Comparison of ENCODE assay signal across 8 mouse cellular contexts in genomic region chr6:86594636-86595035, GRCm38 (mm10). TPM values are rescaled to one million over a fixed set of nuclear protein-coding genes. Genes with fewer than 3 reads are reported as not detected.
DNase-seq lines count a peak whose midpoint lies in the region; ATAC-seq and TF ChIP-seq lines count a peak whose summit lies in the region.

No protein-coding gene starts in this region.

- no peak for TF ChIP-seq CTCF in MEL (IDR thresholded peaks at IDR 0.05 in 2 of 3, conservative IDR thresholded peaks at IDR 0.05 in 1 of 3; ENCODE audit: control insufficient read depth in 1 of 3, insufficient read depth in 1 of 3, low read depth in 2 of 3, low read length in 3 of 3, poor library complexity in 1 of 3, severe bottlenecking in 1 of 3)
- no peak for TF ChIP-seq CTCF in testis, adult 2 months (IDR thresholded peaks at IDR 0.05; ENCODE audit: control insufficient read depth, insufficient read depth, insufficient replicate concordance, low read depth, low read length)

- peaks cover 0 to 17% of the 10 kb centered on the region in 2 experiments; a peak in 2 of 4 replicates for H3K36me3 ChIP-seq in MEL (ENCODE audit: control insufficient read depth in 1 of 2, insufficient read depth in 2 of 2, low read length in 2 of 2)
- H3K36me3 ChIP-seq in forebrain, embryonic 11.5 days (ENCODE audit: control insufficient read depth, insufficient read depth, low read length): no peaks in the 10 kb centered on the region
- no peaks in the 10 kb centered on the region for H3K36me3 ChIP-seq in kidney, embryonic 14.5 days (ENCODE audit: control insufficient read depth, insufficient read depth, low read length)
- H3K36me3 ChIP-seq in lung, embryonic 16.5 days (ENCODE audit: control insufficient read depth, insufficient read depth, low read length): no peaks in the 10 kb centered on the region
- no peaks in the 10 kb centered on the region for H3K36me3 ChIP-seq in testis, adult 2 months (ENCODE audit: control insufficient read depth, insufficient read depth, low read length)

- TF ChIP-seq EP300 in MEL (IDR thresholded peaks at IDR 0.05; ENCODE audit: low read depth in 1 of 2, low read length in 2 of 2): no peak

- no peak overlapping the region for H3K9ac ChIP-seq in MEL (ENCODE audit: control insufficient read depth, low read depth, low read length, poor library complexity, severe bottlenecking)
- H3K9ac ChIP-seq in forebrain, embryonic 11.5 days (ENCODE audit: low read length): peak overlapping the region; percentile 27; the same call in 1 of the 2 replicates
- no peak overlapping the region for H3K9ac ChIP-seq in kidney, embryonic 14.5 days (ENCODE audit: low read depth, low read length)
- H3K9ac ChIP-seq in lung, embryonic 16.5 days (ENCODE audit: low read length): no peak overlapping the region

- no peak for TF ChIP-seq POLR2A in MEL (IDR thresholded peaks at IDR 0.05; ENCODE audit: control insufficient read depth in 1 of 2, insufficient read depth in 1 of 2, low read depth in 1 of 2, low read length in 2 of 2, poor library complexity in 1 of 2)
- no peak for TF ChIP-seq POLR2A in testis, adult 2 months (IDR thresholded peaks at IDR 0.05; ENCODE audit: control insufficient read depth, low read depth, low read length)

- no peaks in the 10 kb centered on the region for H3K9me3 ChIP-seq in MEL (replicated peaks; ENCODE audit: insufficient read depth, low read length)
- H3K9me3 ChIP-seq in forebrain, embryonic 11.5 days (ENCODE audit: control insufficient read depth, low read length): no peaks in the 10 kb centered on the region
- H3K9me3 ChIP-seq in kidney, embryonic 14.5 days (ENCODE audit: control insufficient read depth, low read length): no peaks in the 10 kb centered on the region
- H3K9me3 ChIP-seq in lung, embryonic 16.5 days (ENCODE audit: control insufficient read depth, low read length): peaks cover 3% of the 10 kb centered on the region; the same call in 1 of the 2 replicates

- TF ChIP-seq RAD21 in MEL (IDR thresholded peaks at IDR 0.05; ENCODE audit: low read depth, low read length): no peak

- DNase-seq in A20 (ENCODE audit: low read depth, low spot score) (peak; percentile 92), MEL (ENCODE audit: low read depth, low spot score) (no peak)
- DNase-seq in forebrain, embryonic 11.5 days (ENCODE audit: low spot score): peak; percentile 70
- DNase-seq in thymus, postnatal 36 days: no peak
- DNase-seq in thymus, postnatal 14 days: no peak

- peak; percentile 56; the same call in 1 of the 2 replicates for ATAC-seq in forebrain, embryonic 11.5 days (replicated peaks; ENCODE audit: low FRiP score)
- ATAC-seq in kidney, embryonic 14.5 days (ENCODE audit: low FRiP score, low TSS enrichment): peak; percentile 17; the same call in 1 of the 2 replicates
- ATAC-seq in lung, embryonic 16.5 days (ENCODE audit: low read depth): peak; percentile 69; the same call in 1 of the 2 replicates

- no peak overlapping the region for H3K4me3 ChIP-seq in MEL (ENCODE audit: control insufficient read depth in 1 of 2, insufficient read depth in 1 of 2, low read depth in 2 of 2, low read length in 2 of 2)
- H3K4me3 ChIP-seq in forebrain, embryonic 11.5 days (ENCODE audit: low read depth, low read length): peak overlapping the region; percentile 12; the same call in 1 of the 2 replicates
- H3K4me3 ChIP-seq in kidney, embryonic 14.5 days (ENCODE audit: low read length): peak overlapping the region; percentile 14; the same call in 1 of the 2 replicates
- peak overlapping the region; percentile 22; the same call in 1 of the 2 replicates for H3K4me3 ChIP-seq in lung, embryonic 16.5 days (ENCODE audit: low read length)
- peak overlapping the region; percentile 47 for H3K4me3 ChIP-seq in testis, adult 2 months (ENCODE audit: control insufficient read depth, low read depth, low read length)

- peaks cover 22 to 28% of the 10 kb centered on the region in 2 experiments for H3K4me1 ChIP-seq in MEL (ENCODE audit: control insufficient read depth in 1 of 2, insufficient read depth in 2 of 2, low read length in 2 of 2)
- no peaks in the 10 kb centered on the region for H3K4me1 ChIP-seq in forebrain, embryonic 11.5 days (replicated peaks; ENCODE audit: control insufficient read depth, insufficient read depth, low read length)
- no peaks in the 10 kb centered on the region for H3K4me1 ChIP-seq in kidney, embryonic 14.5 days (ENCODE audit: control insufficient read depth, insufficient read depth, low read length)
- peaks cover 4% of the 10 kb centered on the region for H3K4me1 ChIP-seq in lung, embryonic 16.5 days (replicated peaks; ENCODE audit: control insufficient read depth, insufficient read depth, low read length)
- peaks cover 8% of the 10 kb centered on the region for H3K4me1 ChIP-seq in testis, adult 2 months (ENCODE audit: control insufficient read depth, insufficient read depth, low read length)

- H3K27ac ChIP-seq in MEL (ENCODE audit: control insufficient read depth, low read depth, low read length): no peak overlapping the region
- no peak overlapping the region for H3K27ac ChIP-seq in forebrain, embryonic 11.5 days (ENCODE audit: low read depth, low read length)
- no peak overlapping the region for H3K27ac ChIP-seq in kidney, embryonic 14.5 days (ENCODE audit: low read depth, low read length)
- no peak overlapping the region for H3K27ac ChIP-seq in lung, embryonic 16.5 days (ENCODE audit: low read length)
- H3K27ac ChIP-seq in testis, adult 2 months (ENCODE audit: control insufficient read depth, insufficient read depth, low read depth, low read length): no peak overlapping the region

- peak overlapping the region; percentile 42 for H3K4me2 ChIP-seq in forebrain, embryonic 11.5 days (ENCODE audit: low read depth, low read length, severe bottlenecking)
- H3K4me2 ChIP-seq in kidney, embryonic 14.5 days (replicated peaks; ENCODE audit: low read depth, low read length): peak overlapping the region; percentile 24
- peak overlapping the region; percentile 46 for H3K4me2 ChIP-seq in lung, embryonic 16.5 days (ENCODE audit: low read depth, low read length)

- H3K79me2 ChIP-seq in MEL (ENCODE audit: control insufficient read depth, insufficient read depth, low read length, poor library complexity): no peaks in the 10 kb centered on the region

- H3K27me3 ChIP-seq in MEL (ENCODE audit: control insufficient read depth in 1 of 2, insufficient read depth in 2 of 2, low read length in 2 of 2): no peaks in the 10 kb centered on the region
- H3K27me3 ChIP-seq in forebrain, embryonic 11.5 days (ENCODE audit: control insufficient read depth, insufficient read depth, low read length): no peaks in the 10 kb centered on the region
- no peaks in the 10 kb centered on the region for H3K27me3 ChIP-seq in kidney, embryonic 14.5 days (ENCODE audit: control insufficient read depth, insufficient read depth, low read length)
- no peaks in the 10 kb centered on the region for H3K27me3 ChIP-seq in lung, embryonic 16.5 days (ENCODE audit: control insufficient read depth, insufficient read depth, low read depth, low read length)
- H3K27me3 ChIP-seq in testis, adult 2 months (ENCODE audit: control insufficient read depth, insufficient read depth, low read length): no peaks in the 10 kb centered on the region

- 16% methylated on average over 9 of the region's 9 CpGs for WGBS in forebrain, embryonic 11.5 days
- 24% methylated on average over 9 of the region's 9 CpGs for WGBS in kidney, embryonic 14.5 days
- WGBS in lung, embryonic 16.5 days: 18% methylated on average over 9 of the region's 9 CpGs

TF ChIP-seq in MEL, 35 proteins besides CTCF, POLR2A, EP300 and RAD21:
- no peak for TF ChIP-seq GATA1 (IDR thresholded peaks at IDR 0.05; ENCODE audit: low read depth, low read length)
- TF ChIP-seq USF2 (IDR thresholded peaks at IDR 0.05; ENCODE audit: borderline replicate concordance in 1 of 2, insufficient read depth in 1 of 2, low read depth in 1 of 2, low read length in 2 of 2): 0 out of 4 replicates have a peak, but pooled peaks of 1 of the 2 experiments have one; percentile 30
- no peak for TF ChIP-seq TAL1 (IDR thresholded peaks at IDR 0.05; ENCODE audit: low read length)
- TF ChIP-seq USF1 (IDR thresholded peaks at IDR 0.05; ENCODE audit: low read depth, low read length): peak; percentile 79
- TF ChIP-seq SIN3A (IDR thresholded peaks at IDR 0.05; ENCODE audit: low read length): no peak
- no peak for TF ChIP-seq ZMIZ1 (IDR thresholded peaks at IDR 0.05; ENCODE audit: low read depth, low read length)

RNA-seq across cellular contexts. Expression of gene Asprv1, which starts 33.3 kb away (rescaled TPM):
- total RNA-seq in MEL (2012; rRNA removed): not detected in 2 replicates
- not detected for polyA plus RNA-seq in MEL (2012; ENCODE audit: insufficient read depth in 1 of 2, insufficient read length in 2 of 2, low read depth in 1 of 2, low replicate concordance in 2 of 2, missing spikeins in 1 of 2)
- polyA plus RNA-seq in forebrain, embryonic 11.5 days (2014; fragmentation: Nextera tagmentation; extraction: Ambion mirVana): 0.35 and 0.59 TPM in 2 replicates
- polyA plus RNA-seq in kidney, embryonic 14.5 days (2014; fragmentation: Nextera tagmentation; extraction: Ambion mirVana): 0.50 and 0.61 TPM in 2 replicates
- 1.0 and 5.3 TPM in 2 replicates for polyA plus RNA-seq in lung, embryonic 16.5 days (2015; fragmentation: Nextera tagmentation; extraction: Ambion mirVana)
- polyA plus RNA-seq in testis, adult 2 months (2012; rRNA removed): 0.75 and 0.77 TPM in 2 replicates

Comparison
In these comparisons a context has a peak if more than half of its experiments do, and no peak if none do; other contexts are left out.
1. DNase-seq: peak in A20 (single experiment) and forebrain, embryonic 11.5 days (single experiment); none in MEL (single experiment), thymus, postnatal 36 days (0 of 2) and thymus, postnatal 14 days (single experiment).
2. H3K4me3 ChIP-seq: peak in forebrain, embryonic 11.5 days (single experiment), kidney, embryonic 14.5 days (single experiment), lung, embryonic 16.5 days (single experiment) and testis, adult 2 months (single experiment); none in MEL (0 of 2).
3. ATAC-seq: peak in every context shown above with its lines; median percentile 69 in lung, embryonic 16.5 days; 56 in forebrain, embryonic 11.5 days; 17 in kidney, embryonic 14.5 days.
4. Peak in every context shown above with its lines, with median percentiles within 50 percentile points of each other: H3K4me2 ChIP-seq.